Mouse (Mus musculus) hindlimb bud, embryonic 11.5 days (tissue): ENCODE data around the gene Tnfaip8l1.

Experiments used
- DNase-seq: peaks from one replicate; pipeline ENCODE4 v3.0.0-alpha.2; 2012; ENCODE audit warnings: low read depth, low spot score; ENCODE audit errors: extremely low spot score

Gene Tnfaip8l1

DNA sequence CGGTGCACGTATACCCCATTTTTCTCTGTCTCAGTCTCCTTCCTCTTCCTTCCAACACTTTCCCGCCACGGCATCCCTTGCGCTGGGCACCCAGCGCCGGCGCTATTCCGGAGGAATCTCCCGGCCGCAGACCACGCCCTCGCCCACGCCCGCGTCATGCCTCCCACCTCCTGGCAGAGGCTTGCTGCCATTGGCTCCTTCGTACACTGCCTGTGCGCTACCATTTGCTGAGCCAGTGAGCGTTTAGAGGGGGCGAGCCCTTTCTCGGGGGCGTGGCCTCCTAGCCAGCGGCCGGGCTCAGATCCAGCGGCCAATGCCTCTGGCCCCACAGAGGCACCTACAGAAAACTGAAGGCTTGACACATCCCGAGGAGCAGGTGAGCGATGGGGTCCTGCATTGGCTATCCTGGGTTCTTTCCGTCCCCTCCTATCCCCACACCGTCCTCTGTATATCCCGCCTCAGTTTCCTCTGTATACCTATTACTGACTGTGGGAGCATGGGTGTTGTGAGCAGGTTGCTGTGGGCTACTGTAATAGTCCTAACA, at the start of gene Tnfaip8l1:
Tnfaip8l1 (plus strand) TSS at position 247 of the 544 bp plus-strand sequence.
- DNase-seq = peak; percentile 49

DNA sequence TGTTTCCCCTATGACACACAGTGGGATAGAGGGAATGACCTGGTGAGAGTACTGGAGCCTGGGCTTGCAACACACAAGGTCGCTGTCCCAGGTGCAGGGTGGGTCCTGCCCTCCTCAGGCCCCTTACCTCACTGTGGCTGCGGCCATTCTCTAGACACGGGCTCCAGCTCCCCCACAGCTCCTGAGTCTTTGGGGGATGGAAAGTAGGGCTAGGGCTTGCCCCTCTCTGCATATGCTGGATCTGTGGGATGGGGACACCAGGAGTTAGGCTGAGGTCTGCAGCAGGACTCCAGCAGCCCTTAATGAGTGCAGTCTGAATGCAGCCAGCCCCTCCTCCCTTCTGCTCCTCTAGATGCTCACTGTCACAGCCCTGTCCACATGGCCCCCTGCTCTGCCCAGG, 49.5 kb upstream of the Tnfaip8l1 start:
- DNase-seq = no peak

DNA sequence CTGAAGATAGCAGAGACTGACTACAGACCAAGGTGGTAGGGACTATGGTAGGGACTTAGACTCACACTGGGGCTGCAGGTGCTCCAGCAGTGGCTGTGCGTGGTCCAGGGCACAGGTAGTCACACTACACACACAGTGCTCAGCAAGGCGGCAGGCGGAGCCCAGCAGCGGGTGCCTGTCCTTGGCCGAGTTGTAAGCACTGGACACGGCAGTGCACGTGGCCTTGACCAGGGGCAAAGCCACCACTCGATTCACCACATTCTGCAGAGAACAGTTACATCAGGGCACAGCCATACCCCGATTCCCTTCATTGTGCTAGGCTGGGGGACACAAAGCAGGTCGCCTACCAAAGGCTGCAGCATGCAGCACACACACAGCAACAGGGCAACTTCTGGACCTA, 46.1 kb upstream of the Tnfaip8l1 start:
- DNase-seq = no peak

DNA sequence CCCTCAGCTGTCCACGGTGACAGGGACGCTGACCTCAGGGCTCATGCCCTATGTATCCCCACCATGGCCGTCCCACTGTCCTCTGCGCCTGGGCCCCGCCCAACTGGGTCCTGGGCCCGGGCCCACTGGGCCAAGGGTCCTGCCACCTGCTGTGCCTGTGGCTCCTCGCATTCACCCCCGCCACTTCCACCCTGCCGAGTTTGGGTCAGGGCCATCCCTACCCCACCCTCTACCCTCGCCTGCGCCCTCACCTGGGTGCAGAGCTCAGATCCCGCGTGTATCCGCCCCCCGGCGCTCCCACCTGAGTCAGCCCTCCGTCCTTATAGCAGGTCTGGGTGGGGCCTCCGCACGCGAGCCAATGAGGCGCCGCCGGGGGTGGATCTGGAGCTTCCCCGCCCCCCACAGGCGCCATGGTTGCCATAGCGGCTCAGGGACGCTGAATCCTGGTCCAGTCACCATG, 45.0 kb upstream of the Tnfaip8l1 start, which contains the start of gene Plin5:
Plin5 (minus strand) TSS at position 346 of the 460 bp plus-strand sequence.
- no peak for DNase-seq

DNA sequence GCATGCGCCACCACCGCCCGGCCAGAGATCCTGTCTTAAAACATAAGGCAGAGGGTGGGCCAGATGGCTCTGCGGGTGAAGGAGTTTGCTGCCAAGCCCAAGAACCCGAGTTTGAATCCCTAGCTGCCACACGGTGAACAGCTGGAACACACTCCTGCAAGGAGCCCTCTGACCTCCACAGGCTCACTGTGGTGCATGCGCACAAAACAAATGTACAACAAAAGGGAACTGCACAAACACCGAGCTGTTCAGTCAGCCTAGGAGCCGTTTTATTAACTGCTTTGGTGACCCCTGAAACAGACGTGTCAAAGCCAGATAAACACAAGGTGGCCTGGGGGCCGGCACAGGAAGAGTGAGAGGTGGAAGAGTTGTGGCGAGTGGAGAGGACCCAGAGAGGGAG, 42.8 kb upstream of the Tnfaip8l1 start:
- no peak for DNase-seq

DNA sequence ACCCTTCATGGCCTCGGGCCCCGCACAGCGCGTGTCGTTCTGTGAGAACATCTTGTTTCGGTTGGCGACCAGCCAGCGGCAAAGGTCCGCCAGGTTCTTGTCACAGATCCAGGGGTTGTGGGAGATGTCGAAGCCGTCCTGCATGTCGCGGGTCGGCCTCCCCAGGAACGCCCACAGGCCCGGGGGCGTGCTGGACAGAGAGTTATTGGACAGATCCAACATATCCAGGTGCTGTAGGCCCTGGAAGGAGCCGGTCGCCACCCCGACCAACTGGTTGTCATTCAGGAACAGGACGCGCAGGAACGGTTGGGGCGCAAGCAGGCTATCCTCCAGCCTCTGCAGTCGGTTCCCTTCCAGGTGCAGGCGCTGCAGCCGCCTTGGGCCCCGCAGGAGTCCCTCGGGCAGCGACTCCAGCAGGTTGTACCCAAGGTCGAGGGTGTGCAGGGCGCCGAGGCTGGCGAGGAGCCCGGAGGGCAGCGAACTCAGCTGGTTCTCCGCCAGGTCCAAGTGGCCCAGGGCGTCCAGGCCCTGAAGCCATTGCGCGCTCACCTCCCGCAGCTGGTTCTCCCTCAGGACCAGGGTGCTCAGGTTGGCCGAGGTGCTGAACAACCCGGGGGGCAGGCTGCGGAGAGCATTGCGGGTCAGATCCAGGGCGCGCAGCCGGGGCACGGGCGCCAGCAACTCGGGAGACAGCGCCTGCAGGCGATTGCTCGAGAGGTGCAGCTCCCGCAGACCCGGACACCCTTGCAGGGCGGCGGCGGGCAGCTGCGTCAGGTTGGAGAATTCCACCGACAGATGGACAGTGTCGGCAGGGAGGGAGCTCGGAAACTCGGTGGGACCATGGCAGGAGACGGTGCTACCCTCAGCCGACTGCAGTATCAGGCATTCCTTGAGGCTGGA, 42.0 kb upstream of the Tnfaip8l1 start:
- DNase-seq = no peak

DNA sequence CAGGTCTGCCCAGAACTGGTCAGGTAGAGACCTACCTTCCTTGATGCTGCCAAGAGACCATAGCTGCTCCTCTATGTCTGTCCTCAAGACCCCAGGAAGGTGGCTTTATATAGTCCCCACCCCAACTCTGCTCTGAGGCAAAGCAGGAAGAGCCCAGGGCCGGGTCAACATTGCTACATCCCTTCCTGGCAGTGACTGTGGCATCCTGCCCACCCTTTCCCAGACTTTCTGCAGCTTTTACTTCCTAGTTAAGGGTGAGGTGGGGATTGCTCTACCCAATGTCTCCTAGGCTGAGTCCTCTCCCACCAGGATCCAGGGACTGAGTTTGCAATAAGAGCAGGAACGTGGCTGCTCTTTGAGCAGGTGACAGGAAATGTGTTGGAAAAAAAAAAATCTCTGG, 40.5 kb upstream of the Tnfaip8l1 start, which contains the start of gene Lrg1:
Lrg1 (minus strand) TSS at position 176 of the 400 bp plus-strand sequence.
- DNase-seq = no peak

DNA sequence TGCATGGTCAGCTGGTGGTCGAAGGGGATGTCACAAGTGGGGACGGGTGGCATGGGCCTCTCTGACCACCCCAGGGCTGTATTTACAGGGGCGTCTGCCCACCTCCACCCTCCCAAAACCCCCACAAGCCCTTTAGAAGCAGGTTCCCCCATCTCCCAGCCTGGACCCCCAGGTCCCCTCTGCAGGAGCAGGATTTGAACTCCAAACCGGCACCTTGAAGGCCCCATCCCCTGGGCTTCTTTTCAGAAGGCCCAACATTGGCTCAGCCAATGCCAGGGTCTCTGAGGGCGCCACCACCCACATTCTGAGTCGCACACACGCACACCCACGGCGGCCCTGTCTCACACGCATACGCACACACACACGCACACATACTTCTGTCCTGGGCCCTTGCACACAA, 39.1 kb upstream of the Tnfaip8l1 start:
- DNase-seq = no peak

DNA sequence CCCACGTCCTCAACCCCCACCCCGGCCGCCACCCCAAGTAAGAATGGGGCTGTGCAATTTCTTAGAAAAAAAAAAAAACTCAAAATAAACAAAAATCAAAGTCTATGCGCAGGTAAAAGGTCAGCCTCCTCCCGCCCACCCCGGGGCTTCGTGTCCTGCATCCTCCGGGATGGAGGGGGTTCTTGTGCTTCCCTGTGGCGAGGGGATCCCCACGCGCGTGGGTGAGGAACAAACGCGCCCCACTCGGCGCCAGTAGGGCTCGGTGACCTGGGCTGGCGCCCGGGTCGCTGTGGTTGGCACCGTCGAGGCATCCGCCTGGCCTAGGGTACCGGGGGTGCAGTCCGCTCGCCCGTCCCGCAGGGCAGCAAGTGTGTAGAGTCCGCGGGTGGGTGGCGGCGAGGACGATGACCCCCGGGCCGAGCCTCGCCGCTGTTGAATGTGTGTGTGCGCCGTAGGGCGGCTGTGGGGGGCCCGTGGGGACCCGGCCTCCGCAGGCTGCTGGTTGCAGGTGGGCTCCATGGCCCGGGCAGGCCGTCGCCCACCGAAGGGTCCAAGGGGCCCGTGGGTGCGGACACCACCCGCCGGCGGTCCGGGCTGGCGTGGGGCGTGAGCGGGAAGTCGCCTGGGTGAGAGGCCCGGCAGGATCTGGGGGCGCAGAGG, 38.5 kb upstream of the Tnfaip8l1 start:
- DNase-seq = no peak

DNA sequence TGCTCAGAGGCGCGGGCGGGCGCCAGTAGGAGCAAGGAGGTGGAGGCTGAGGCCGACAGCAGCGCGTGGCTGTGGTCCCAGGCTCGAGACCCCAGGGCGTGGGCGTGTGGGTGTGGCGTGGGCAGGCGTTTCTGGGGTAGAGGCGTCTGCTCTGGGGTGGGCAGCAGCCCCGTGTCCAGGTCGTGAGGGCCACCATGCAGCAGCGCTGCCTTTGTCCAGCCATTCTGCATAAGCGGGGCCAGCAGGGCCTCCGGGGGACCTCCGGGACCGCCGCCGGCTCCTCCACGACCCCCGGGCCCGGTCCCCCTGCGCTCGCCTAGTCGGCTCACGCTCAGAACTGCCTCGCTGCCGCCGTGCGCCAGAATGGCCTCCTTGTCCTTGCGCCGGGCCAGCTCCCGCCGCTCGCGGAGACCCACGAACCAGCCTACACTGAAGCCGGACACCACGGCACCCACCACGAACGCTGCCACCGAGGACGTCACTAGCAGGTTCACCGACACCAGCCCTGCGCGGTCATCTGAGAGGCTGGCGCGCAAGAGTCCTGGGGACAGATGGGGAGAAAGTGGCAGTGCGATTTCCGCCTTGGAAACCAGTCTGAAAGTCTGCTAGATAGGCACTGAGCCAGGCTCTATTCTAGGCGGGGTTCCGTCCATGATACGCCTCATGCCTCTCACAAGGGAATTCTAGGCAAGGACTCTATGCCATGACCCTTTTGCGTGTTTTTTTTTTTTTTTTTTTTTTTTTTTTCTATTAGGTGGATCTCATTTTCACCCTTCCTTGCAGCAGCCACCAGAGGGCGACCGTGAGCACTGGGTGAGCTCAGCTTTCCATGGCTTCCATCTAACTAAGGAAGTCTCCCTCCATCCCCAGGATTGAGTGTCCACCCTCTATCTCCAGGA, 37.7 kb upstream of the Tnfaip8l1 start:
- DNase-seq = no peak

DNA sequence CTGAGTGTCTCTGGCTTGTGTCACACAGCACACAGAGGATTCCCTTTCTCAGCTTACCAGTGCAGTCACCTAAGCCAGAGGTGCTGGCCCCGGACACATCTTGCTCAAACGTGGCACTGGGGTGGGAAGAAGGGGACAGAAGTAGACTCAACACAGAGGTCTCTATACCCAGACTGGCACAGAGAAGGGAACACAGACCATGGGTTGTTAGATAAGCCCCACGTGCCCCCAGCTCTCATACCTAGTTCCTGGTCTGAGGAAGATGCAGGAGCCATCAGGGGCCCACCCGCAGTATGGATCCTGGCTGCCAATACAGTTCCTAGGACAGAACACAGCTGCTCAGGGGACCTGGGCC, 37.0 kb upstream of the Tnfaip8l1 start:
- no peak for DNase-seq

DNA sequence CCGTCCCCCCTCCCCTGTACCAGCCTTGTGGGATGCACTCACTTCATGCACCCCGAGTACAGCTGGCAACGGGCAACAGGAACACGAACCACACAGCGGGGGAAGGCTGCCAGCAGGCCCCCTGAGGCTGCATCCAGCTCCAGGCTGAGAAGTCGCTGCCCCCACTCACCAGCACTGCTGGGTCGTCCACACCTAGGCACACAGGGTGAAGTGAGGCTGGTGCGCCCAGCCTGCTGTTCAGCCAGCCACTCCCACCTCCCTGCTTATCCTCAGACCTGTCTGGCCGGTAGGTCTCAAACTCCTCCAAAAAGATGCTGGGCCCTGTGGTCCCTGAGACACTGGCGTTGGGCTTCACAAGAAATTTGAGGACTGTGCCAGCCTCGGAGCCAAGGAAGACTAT, 36.1 kb upstream of the Tnfaip8l1 start:
- DNase-seq = no peak

DNA sequence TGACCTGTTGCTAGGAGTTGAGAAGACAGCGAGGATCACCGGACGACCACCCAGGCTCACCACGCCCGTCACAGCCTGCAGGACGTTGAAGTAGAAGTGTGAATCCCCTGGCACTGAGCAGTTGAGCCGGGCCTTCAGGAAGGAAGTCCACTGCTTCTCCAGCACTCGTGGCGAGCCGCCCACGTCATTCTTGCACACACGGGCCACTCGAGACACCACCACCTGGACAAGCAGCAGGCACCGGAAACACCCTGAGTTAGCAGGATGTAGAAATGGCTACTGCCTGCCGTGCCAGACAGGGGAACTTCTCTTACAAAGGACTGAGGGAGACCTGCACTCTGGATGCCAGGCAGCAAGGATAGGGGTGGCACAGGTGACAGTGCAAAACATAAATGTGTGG, 34.0 kb upstream of the Tnfaip8l1 start:
- DNase-seq = no peak

DNA sequence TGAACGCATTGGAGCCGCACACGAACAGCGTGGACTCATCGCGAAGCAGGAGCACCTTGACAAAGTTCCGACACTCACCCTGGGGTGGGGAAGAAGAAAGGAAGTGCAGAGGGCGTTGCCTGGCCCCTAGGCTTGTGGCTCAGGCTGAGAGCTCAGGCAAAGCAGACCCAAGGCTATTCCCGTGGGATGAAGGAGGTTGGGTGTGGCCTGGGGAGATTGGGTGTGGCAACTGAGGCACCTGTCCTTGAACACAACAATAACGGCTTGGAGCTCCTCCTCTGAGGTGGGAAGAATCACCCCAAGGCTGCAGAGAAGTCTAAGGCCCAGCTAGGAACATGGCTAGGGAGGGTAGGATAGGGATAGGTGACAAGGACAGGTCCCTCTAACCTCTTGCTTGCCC, 31.1 kb upstream of the Tnfaip8l1 start:
- no peak for DNase-seq

DNA sequence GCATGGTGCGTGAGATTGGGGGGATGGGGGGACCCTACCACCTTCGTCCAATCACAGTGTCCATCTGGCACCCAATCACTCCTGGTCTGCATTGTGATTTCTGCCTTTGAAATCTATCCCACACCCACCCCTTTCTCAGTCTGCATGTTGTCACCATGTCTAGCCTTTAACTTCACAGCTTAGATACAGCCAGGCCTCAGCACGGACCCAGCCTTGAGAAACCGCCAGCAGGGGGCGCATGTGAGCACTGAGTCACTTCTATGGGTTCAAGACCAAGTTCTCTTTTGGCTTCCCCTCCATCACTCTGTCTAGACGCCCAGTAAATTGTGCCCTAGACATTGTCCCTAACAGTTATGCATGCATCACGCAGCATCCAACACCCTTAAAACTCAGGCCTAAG, 30.5 kb upstream of the Tnfaip8l1 start:
- no peak for DNase-seq

DNA sequence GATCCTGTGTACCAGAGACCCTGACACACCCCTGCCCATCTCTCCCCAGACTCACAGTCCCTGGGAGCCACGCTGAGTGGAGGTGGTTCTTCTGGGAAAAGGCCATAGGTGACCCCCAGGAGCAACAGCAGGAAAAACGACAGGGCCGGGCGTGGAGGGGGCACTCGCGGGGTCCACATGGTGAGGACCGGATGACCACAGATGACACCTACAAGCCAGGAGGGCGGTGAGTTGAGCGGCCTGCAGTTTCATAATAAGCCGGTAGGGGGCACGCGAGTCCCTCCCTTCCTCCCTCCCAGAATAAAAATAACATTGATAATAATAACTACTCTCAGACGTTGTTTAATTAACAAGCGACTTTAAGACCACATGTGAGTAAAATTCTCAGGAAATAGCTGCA, 29.6 kb upstream of the Tnfaip8l1 start:
- no peak for DNase-seq

DNA sequence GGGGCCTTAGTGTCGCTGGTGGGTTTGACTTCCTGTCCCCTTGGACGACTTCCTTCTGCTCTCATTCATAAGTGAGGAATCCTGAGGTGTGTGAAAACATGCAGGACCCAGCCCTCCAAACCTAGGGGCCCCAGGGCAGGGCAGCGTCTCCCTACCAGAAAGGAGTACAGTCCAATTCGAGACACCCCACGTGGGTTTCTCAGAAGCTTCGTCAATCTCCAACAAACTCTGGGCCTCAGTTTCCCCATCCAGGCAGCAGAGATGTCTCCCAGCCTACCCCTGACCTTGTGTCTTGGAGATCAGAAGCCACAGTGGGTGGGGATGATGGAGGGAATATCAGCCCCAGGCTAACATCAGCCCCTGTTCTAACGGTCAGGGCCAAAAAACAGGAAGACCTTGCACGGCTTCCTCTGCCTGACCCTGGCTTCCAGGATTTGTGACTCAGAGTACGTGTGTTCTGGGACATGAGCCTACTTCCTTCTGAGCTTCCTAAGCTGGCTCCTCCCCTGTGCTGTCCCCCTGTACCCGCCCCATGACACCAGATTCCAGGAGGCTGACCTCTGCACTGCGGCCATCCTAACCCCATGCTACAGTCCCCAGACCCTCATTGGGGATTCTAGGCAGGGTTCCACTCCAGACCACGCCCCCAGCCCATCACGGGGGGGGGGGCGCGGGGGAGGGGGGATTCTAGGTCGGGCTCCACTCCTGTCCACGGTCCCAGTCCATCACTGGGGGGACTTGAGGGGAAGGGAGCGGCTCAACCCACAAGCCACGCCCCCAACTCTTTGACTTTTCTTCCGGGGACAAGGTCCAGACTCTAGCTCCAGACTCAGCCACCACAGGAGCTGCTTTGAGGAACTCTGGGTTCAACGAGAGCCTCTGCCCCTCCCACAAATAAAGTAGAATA, 28.6 kb upstream of the Tnfaip8l1 start:
- no peak for DNase-seq

DNA sequence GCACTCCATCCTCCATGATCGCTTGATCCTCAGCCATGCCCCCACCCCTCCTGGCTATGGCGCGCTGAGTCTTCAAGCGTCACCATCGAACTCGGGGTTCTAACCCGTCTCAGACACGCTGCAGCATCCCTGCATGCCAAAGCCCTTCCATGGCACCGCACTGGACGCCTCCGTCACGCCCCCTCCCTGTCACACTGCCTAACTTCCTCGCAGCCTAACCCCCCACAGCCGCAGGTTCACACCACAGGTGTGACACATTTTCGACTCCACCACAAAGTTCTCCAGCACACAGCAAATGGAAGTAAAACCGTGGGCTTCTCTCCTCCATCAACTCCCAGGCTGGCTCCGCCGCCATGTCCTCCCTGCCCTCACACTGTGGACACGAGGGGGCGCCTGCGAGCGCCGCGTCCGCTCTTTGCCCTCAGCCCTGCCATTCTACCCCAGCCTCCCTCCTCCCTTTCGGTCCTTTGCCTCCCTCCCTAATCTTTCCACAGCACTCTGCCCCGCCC, 27.8 kb upstream of the Tnfaip8l1 start:
- DNase-seq = no peak

DNA sequence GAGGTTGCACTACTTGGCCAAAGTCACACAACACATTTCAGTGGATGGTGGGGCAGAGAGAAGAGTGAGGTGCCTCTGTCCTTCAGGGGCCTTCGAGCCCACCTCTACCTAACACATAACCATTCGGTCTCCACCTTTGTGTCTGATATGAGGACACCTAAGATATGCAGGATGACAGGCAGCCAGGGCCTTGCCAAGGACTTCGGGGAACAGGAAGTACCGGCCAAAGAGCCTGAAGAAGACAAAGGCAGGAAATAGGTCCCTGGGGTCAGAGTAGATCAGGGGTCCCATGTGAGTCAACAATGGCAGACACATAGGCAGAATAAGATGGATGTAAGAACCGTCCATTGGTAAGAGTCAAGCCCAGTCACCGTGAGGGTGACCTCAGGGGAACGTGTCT, 25.7 kb upstream of the Tnfaip8l1 start:
- no peak for DNase-seq
